Mouse (Mus musculus) adrenal gland, adult 2 months (tissue): ENCODE data around the gene Actn2. TPM values are rescaled to one million over a fixed set of nuclear protein-coding genes. Genes with fewer than 3 reads are reported as not detected.

Experiments
- DNase-seq: peaks from one replicate; pipeline ENCODE4 v3.0.0; 2021
- polyA plus RNA-seq: library from polyadenylated mRNA; depleted of rRNA; stranded (reverse); fragments of >200 nt; gene quantifications from 2 replicates; pipeline ENCODE4 v1.2.3, GENCODE M21; 2012
- total RNA-seq, 2 experiments: library from RNA; stranded (reverse); gene quantifications; 2 replicates each; pipeline ENCODE4 v1.2.3; 2021

The Actn2 gene
- total and polyA plus RNA-seq, 3 experiments: 0.28 to 0.97 (median 0.35) TPM

DNA sequence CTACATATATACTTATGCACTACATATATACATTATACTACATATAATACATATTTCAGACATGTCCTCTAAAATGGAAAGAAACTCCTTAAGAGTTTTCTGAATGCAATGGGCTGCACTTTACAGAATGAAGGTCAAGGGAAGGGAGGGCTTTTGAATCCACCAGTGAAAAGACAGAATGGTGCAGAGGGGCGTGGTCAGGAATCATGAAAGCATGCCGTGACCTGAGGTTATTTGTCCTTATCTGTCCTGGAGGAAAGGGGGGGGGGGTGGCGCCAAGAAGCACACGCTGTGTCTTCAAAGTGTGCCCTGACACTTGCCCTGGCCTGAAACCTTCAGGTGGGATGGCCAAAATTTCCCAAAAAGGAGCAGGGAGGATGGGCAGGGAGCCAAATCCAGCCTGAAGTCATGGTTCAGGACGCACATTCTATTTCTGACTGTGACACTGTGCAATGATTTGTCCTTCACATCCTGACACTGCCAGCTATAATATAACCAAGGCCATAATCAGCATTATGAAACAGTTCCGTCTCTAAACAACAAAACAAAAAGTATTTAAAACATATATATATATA, 23.3 kb downstream of the Actn2 start:
- DNase-seq: peak; percentile 50

DNA sequence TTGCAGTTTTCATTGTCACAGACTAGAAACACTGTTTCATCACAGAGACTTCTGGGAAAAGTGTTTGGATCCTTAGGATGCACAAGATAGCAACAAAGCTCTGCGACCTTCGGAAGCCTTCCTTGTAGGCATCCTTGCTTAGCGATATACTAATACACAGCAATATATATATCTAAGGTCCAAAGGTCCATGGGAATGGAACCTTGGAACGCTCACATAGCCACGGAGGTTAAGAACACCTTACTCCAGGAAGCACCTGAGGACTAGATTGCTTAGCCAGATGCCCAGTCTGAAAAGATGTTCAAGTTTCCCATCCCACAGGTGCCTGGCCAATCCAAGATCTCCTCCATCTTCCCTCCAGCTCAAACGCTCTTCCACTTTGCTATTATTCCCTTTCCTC, 26.4 kb downstream of the Actn2 start:
- DNase-seq: no peak

- no peak for DNase-seq
Measured at GRCm38 (mm10) chr13:12311930-12312492, 28.5 kb downstream of the Actn2 start.

GRCm38 (mm10) chr13:12311371-12311770, 29.2 kb downstream of the Actn2 start:
- DNase-seq: no peak

DNA sequence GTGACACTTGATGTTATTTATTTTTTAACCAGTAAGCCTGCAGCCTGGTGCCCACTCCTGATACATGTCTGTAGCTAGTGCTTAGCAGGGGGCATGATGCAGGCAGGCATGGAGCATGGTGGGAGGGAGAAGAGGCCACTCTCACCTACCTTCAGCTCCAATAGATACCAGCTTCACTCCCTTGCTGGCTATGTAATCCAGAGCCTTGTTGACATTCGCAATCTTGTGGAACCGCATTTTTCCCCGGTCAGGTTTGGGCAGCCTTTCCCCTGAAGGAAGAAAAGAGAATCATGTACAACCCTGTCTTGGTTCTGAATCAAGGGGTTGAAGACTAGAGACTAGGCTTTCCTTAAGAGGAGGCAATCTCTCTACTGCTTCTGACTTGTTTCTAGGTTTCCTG, 31.1 kb downstream of the Actn2 start:
- no peak for DNase-seq

- no peak for DNase-seq
Measured at GRCm38 (mm10) chr13:12308878-12309277, 31.7 kb downstream of the Actn2 start.

DNA sequence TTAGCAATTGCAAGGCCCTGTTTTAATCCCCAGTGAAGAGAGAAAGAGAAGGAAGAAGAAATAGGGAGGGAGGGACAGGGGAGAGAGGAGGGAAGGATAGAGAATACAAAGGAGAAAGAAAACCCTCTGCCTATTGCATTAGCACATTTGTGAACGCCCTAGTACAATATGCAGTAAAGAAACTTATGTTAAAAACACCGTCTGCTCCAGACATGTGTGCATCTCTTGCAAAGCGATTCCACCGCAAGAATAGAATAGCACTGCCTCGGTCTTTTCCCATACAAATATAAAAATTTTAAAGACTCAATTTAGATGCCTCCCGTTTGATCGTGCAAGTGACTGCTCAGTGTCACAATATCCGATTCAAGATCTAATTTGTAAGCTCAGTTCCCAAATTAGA, 32.1 kb downstream of the Actn2 start:
- DNase-seq: no peak

GRCm38 (mm10) chr13:12307286-12307685, 33.3 kb downstream of the Actn2 start:
- no peak for DNase-seq

- no peak for DNase-seq
Measured at GRCm38 (mm10) chr13:12305540-12305939, 35.0 kb downstream of the Actn2 start.

DNA sequence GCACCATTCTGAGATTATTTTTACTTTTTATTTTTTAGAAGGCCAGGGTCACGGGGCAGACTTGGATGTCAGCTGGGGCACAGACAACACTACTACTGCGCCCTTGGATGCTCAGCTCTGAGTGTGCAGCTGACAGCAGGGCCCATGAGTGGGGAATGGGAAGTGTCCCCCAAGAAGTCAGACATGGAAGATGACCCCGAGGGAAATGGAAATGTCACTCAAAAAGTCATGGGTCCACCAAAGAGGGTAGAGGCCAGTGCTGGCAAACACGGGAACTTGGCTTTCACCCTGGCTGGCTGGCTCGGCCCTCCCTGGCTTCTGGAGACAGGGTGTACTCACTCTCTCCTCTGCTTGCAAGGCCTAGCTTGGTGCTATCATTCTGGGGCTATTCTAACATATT, 35.6 kb downstream of the Actn2 start:
- DNase-seq: no peak

DNA sequence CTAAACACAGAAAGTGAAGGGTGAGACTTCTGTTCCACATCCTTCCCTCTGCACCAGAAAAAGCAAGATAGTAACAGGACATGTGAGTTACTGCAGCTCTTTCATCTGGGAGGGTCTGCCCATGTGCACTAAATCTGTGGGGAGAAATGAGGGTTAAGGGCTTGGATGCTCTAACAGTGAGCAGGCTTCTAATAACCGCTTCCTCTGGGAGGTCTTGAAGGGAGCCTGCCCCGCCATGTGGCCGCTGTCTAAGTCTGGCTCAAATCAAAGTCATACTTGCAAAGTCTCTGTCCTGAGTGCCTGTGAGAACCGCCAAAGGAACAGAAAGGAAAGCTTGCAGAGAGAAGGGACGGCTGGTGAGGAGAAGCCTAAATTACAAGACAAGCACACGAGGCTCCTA, 42.8 kb downstream of the Actn2 start:
- DNase-seq: no peak

- DNase-seq: peak; percentile 47
Measured at GRCm38 (mm10) chr13:12296701-12297100, 43.9 kb downstream of the Actn2 start.

- DNase-seq: no peak
Measured at GRCm38 (mm10) chr13:12293810-12294209, 46.8 kb downstream of the Actn2 start.

DNA sequence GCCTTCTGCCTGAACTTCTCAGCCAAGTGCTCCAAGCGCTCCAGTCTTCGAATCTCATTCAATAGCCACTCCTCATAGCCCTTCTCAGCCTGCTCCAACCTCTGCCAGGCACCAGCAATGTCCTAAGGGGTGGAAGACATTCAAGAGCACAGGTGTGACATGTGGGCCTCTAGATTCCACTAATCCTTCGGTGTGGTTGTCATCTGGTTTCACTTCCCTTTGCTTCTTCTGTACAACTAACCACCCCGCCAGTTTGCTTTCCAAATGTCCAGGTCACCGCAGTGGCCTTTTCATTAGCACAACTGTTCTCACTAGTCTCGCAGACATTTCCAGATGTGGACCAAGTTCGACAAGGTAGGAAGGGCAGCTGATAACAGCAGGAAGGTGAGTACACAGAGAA, 49.9 kb downstream of the Actn2 start:
- DNase-seq: no peak

DNA sequence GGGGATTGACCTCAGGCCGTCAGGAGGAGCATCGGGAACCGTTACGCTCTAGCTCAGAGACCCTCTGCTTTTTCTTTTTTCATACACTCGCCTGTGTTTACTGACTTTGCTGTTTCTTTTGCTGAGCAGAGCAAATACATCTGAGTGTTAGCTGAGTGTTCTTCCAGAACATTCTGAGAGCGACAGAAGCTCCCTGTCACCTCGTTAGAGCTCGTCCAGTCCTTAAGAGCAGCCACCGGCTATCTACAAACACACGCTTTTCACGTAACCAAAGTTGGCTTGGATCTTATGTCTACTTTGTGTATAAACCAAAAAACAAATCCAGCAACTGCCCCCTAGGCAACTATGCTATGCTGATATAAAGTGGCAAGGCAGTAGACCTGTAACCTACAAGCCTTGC, 56.0 kb downstream of the Actn2 start:
- DNase-seq: no peak

DNA sequence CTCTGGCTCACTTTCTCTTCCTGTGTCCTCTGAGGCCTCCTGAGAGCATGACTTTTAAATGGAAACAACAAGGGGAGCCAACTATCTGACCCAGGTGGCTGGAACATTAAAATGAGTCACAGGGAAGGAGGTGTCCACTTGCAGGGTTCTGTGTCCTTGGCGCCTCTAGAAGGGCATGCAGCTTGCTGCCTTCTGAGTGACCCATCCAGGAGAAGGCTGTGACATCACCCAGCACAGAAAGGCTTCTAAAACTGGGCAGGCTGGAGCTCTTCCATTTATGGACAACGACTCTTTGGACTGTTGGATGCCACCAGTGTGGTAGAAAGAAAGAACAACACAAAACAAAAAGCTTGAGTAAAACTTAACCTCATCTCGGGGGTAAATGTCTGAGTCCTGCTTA, 56.7 kb downstream of the Actn2 start:
- peak; percentile 82 for DNase-seq

DNA sequence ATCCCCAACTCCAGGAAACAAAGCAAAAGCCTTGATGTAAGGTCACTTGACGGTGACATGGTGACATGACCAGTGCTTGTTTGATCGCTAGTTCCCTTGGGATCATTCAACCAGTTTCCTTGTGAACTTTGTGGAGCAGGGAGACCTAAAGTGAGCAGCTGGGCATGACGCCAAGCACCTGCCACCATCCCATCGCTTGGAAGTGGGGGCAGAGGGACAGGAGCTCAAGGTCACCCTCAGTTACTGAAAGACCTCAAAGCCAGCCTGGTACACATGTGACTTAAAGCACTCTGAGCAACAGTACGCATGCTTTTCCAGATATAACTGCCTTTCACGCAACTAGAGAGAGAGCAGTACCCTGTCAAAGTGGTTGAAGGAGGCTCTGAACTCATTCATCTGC, 65.8 kb downstream of the Actn2 start:
- no peak for DNase-seq

DNA sequence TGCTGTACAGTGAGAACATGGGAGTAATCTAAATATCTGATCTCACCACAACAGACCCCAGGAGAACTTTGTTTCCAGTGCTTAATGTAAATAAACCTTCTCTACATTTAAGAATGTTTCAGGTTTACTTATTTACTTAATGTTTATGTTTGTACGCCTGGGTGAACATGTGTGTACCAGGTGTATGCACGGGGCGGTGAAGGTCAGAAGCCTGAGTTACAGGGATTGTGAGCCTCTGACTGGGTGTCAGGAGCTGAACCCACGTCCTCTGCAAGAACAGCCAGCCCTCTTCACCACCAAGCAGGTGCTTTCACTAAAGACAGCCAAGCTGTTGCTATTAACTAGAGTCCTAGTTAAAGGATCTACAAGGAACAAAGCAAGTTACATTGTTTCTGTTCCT, 66.3 kb downstream of the Actn2 start:
- no peak for DNase-seq

GRCm38 (mm10) chr13:12272953-12273352, 67.6 kb downstream of the Actn2 start:
- peak; percentile 25 for DNase-seq

DNA sequence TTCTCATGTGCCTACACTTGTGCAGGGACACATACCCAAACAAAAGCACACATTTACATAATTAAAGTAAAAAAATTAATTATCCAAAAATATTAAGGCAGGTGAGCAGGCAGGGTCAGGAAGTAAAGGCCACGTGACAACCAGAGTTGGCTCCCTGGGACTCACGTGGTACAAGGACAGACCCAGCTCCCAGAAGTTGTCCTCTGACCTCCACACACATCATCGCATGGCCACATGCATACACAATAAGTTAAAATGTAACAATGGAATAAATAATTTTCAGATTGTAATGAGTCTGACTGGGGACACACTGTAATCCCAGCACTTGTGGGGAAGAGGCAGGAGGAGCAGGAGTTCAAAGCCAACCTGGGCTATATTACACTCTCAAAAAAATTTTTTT, 72.6 kb downstream of the Actn2 start:
- DNase-seq: no peak

DNA sequence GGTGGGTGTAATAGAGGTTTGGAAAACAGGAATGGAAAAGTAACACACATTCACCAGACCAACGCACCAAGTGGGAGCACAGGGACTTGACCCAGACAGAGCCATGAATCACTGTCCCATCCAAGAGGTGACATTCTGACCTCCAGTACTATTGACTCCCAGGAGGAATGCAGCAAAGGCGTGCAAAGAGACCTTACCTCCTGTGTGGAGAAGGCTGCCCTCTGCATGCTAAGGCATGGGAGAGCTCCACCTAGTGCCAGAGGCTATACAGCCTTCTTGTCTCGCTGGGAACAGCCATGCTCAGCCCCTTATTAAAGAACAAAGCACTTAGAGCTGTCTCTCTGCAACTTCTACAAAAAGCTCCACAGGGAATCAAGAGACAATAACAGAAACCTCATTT, 73.5 kb downstream of the Actn2 start:
- peak; percentile 41 for DNase-seq

- no peak for DNase-seq
Measured at GRCm38 (mm10) chr13:12263996-12264395, 76.6 kb downstream of the Actn2 start.

- DNase-seq: no peak
Measured at GRCm38 (mm10) chr13:12261505-12261904, 79.1 kb downstream of the Actn2 start.
